Mouse (Mus musculus) midbrain, embryonic 13.5 days (tissue): ENCODE measurements at regions not wholly inside any gene's neighbourhood (a gene's known extent, or its start where the extent isn't known, plus 50 kb on each side); places are given as distances from the start of the nearest gene placed in this dataset.
"Not testable (repeated sequence)": the region's sequence is repeated elsewhere in the genome, so short reads cannot be mapped to it uniquely, and the experiment has no call there.

Source experiments
- ATAC-seq: fragments of 200-750 bp; cut with Nextera tagmentation; 2 replicates; pipeline ENCODE4 v1.8.0; 2017; ENCODE audit warnings: mild to moderate bottlenecking, moderate TSS enrichment, moderate library complexity
- H3K27ac ChIP-seq: fragments of 300-500 bp; sonication (generic); 2 replicates; pipeline ENCODE4 v1.5.1; 2015; ENCODE audit warnings: inconsistent platforms, mild to moderate bottlenecking, moderate library complexity
- H3K27me3 ChIP-seq: fragments of 300-500 bp; sonication (generic); 2 replicates; pipeline ENCODE4 v1.6.1; 2015; ENCODE audit warnings: mild to moderate bottlenecking, inconsistent platforms
- H3K36me3 ChIP-seq: fragments of 300-500 bp; sonication (generic); 2 replicates; pipeline ENCODE4 v1.6.1; 2015; ENCODE audit warnings: mild to moderate bottlenecking, inconsistent platforms
- H3K4me1 ChIP-seq: fragments of 300-500 bp; sonication (generic); replicated peaks from 2 replicates; pipeline ENCODE4 v1.6.1; 2015; ENCODE audit warnings: inconsistent platforms
- H3K4me2 ChIP-seq: fragments of 300-500 bp; sonication (generic); replicated peaks from 2 replicates; pipeline ENCODE4 v1.6.1; 2015; ENCODE audit warnings: moderate library complexity, mild to moderate bottlenecking, inconsistent platforms
- H3K4me3 ChIP-seq: fragments of 300-500 bp; sonication (generic); replicated peaks from 2 replicates; pipeline ENCODE4 v1.5.1; 2015; ENCODE audit warnings: mild to moderate bottlenecking, inconsistent platforms
- H3K9ac ChIP-seq: fragments of 300-500 bp; sonication (generic); replicated peaks from 2 replicates; pipeline ENCODE4 v1.6.1; 2015; ENCODE audit warnings: mild to moderate bottlenecking, inconsistent platforms
- H3K9me3 ChIP-seq: fragments of 300-500 bp; sonication (generic); 2 replicates; pipeline ENCODE4 v1.6.1; 2016; ENCODE audit warnings: mild to moderate bottlenecking, inconsistent platforms
- WGBS: fragments of 180-500 bp; shearing (Covaris S2); methylation state at CpG from one replicate; pipeline ENCODE4 v1.1.7; 2015; 5-methylcytosine and 5-hydroxymethylcytosine counted together

DNA sequence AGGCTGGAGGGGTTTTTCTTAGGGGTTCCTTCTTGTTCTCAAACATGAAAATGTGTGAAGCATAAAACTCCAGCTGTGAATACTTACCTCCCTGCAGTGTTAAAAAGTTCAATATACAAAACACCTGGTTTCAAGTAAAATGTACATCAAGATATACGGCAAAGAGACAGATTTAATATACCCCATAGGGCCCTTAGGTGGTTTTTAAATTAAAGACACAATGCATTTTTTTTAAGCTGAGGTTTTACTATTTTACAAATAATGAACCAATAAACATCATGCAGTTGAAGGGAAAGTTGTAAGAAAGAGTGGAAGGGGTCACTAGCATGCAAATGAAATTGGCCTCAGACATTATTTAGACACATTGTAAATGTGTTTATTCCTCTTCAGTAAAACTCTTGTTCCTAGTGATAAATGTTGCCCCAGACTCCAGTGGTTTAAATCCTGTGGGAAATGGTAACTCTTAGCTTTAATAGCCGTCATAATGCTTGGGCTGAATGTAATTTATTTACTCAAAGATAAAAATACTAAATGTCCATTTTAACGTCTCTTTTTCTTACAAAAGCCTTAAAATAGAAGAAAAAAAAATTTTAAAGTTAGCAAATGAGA, 1337.9 kb downstream of the Efnb2 start:
- WGBS, result 47% methylated on average over 3 of the region's 3 CpGs
- Histone ChIP-seq H3K4me3 (no peak overlapping the region), H3K27me3 (no peaks in the 10 kb centered on the region), H3K9me3 (no peaks in the 10 kb centered on the region), H3K4me2 (no peak overlapping the region), H3K27ac (no peak overlapping the region), H3K9ac (no peak overlapping the region), H3K36me3 (no peaks in the 10 kb centered on the region), H3K4me1 (peaks cover 8% of the 10 kb centered on the region; the same call in 1 of the 2 replicates)
- no peak for ATAC-seq

DNA sequence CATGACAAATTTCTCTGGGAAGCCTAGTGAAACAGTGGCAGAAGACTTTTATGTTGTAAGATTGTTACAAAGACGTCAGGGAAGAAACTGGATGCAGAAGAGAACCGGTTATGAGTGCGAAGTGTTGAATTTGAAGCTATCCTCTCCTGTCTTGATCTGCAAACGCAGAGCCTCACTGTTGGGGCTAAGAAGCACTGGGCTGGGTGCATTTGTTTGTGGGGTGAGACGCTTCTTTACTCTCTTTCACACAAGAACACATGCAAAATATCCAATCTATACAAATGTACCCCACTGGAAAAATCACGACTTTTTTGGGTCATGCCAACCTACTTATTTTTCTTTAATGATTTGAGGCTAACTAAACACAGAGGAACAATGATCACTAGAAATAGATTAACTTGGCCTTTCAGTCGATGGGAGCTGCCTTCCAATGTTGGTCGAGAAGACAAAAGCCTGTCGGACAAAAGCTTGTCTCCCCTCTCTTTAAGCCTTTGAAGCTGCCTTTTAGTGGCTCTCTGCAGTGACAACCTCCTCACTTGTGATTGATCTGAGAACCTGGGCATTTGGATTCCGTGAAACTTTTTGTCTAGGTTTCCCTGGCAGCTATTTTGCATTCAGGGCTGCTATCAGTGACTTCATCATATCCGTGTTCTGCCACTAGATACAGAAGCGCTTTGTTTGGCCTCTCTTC, 1338.5 kb downstream of the Efnb2 start:
- no peak overlapping the region for H3K9ac ChIP-seq
- no peaks in the 10 kb centered on the region for H3K36me3 ChIP-seq
- H3K4me2 ChIP-seq, result no peak overlapping the region
- peak; percentile 73 for ATAC-seq
- H3K27me3 ChIP-seq, result no peaks in the 10 kb centered on the region
- no peaks in the 10 kb centered on the region for H3K9me3 ChIP-seq
- peaks cover 8% of the 10 kb centered on the region; the same call in 1 of the 2 replicates for H3K4me1 ChIP-seq
- WGBS, result 16% methylated on average over 12 of the region's 12 CpGs
- H3K27ac ChIP-seq, result no peak overlapping the region
- H3K4me3 ChIP-seq, result no peak overlapping the region

DNA sequence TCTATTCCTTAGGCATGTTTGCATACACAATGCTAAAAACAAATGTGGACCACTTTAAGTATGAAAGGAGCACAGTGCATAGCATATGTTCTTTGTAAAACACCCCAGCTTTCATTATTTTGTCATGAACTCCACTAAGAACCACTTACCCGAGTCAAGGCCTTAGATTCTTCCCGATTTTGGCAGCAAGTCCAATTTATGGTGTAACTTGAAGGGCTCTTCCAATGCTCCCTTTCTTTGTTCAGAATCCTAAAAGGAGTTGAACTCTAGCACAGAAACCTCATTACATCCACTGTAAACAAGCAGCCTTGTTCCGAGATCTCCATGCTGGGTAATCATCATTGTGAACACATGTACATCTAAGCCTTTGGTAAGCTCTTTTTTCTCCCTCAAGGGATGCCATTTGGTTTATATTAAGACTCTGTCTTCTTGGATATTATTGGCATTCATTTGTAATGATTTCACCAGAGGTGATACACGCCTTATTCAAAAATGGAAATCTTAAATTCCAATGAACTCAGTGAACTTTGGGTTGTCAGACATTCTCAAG, 1344.2 kb downstream of the Efnb2 start:
- no peak for ATAC-seq

DNA sequence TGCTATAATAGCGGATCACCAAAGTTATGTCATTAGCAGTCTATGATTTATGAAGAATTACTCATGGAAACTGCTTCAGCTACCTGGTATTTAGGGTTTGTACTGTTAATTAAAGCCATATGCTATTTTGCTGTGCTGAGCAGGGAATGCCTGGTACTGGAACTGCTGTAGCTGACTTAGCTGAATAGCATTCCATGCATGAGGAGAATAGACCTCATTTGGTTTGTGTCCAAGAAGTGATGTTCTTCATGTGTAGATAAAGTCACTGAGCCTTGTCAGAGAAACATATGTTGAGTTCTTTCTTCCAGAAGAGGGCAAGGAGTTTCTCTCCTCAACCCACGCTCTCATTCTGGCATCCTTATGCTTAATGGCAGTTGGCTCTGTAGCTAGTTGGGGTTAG, 1351.8 kb downstream of the Efnb2 start:
- Histone ChIP-seq H3K9me3 (no peaks in the 10 kb centered on the region), H3K9ac (no peak overlapping the region), H3K27ac (no peak overlapping the region), H3K27me3 (no peaks in the 10 kb centered on the region), H3K4me1 (no peaks in the 10 kb centered on the region), H3K36me3 (no peaks in the 10 kb centered on the region), H3K4me3 (no peak overlapping the region), H3K4me2 (no peak overlapping the region)
- ATAC-seq, result no peak
- WGBS, result 97% methylated on average over 2 of the region's 2 CpGs

More for the DNA sequence above, 1344.2 kb downstream of the Efnb2 start:
- Histone ChIP-seq H3K27me3 (no peaks in the 10 kb centered on the region), H3K4me2 (no peak overlapping the region), H3K9me3 (no peaks in the 10 kb centered on the region), H3K9ac (no peak overlapping the region), H3K27ac (no peak overlapping the region), H3K36me3 (no peaks in the 10 kb centered on the region), H3K4me1 (no peaks in the 10 kb centered on the region), H3K4me3 (no peak overlapping the region)
- WGBS, result 73% methylated on average over 4 of the region's 4 CpGs

DNA sequence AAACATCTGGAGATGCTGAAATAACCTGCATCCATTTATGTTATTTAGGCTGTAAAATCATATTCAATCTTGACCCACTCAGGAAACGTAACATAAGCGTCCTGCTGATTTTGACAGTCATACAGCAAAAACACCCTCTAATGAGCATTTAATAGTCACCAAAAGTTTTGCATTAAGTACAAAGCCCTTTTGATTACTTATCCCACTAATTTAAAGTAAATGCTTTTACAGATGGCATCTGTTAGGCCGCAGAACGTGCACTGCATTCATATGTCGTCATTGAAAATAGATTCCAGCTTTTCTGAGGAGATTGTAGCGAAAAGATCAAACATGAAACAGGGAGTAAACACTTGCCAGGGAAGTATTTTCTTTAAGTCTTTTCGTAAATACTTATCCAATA, 1371.7 kb downstream of the Efnb2 start:
- no peak overlapping the region for H3K9ac ChIP-seq
- no peaks in the 10 kb centered on the region for H3K27me3 ChIP-seq
- H3K36me3 ChIP-seq, result no peaks in the 10 kb centered on the region
- ATAC-seq, result no peak
- H3K4me2 ChIP-seq, result no peak overlapping the region
- no peaks in the 10 kb centered on the region for H3K4me1 ChIP-seq
- WGBS, result 69% methylated on average over 7 of the region's 7 CpGs
- H3K27ac ChIP-seq, result no peak overlapping the region
- H3K9me3 ChIP-seq, result no peaks in the 10 kb centered on the region
- no peak overlapping the region for H3K4me3 ChIP-seq

DNA sequence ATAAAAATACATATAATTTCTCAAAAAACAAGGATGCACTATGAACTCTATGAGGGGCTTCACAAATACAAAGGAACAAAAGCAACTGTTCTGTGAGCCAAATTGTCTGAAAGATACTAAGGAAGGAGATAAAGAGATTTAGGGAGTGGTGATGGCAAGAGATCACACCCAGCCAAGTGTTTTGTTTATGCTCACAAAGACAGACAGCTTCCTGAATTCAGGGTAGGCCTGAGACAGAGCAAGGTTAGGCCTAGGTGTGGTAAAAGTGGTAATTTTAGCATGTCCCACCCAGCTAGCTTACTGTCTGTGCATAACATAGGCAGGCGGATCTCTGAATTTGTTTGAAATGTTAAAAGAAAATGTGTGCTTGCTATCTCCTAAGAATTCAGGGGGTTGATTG, 1374.5 kb downstream of the Efnb2 start:
- H3K4me1 ChIP-seq, result no peaks in the 10 kb centered on the region
- H3K27ac ChIP-seq, result no peak overlapping the region
- 90% methylated on average over 1 of the region's 1 CpGs for WGBS
- no peaks in the 10 kb centered on the region for H3K27me3 ChIP-seq
- no peak overlapping the region for H3K4me3 ChIP-seq
- no peak overlapping the region for H3K9ac ChIP-seq
- no peaks in the 10 kb centered on the region for H3K36me3 ChIP-seq
- H3K9me3 ChIP-seq, result no peaks in the 10 kb centered on the region
- no peak for ATAC-seq
- H3K4me2 ChIP-seq, result no peak overlapping the region

DNA sequence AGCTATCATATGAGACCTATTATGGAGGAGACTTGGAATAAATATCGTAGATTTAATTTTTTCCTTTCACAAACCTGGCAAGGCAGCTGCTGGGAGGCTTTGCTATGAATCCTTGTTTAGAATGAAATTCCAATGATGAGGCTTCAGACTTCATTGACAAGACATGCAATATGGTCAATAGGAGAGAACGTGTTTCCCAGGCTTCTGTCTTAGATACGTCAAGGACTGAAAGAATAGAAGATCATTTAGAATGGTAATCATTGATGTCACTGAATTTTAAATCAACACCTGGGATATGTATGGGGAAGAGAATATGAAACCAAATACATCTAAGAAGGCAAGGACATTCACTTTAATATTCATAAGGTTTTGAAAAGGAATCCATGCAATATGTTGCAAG, 1393.6 kb downstream of the Efnb2 start:
- WGBS, result 53% methylated on average over 3 of the region's 3 CpGs
- no peaks in the 10 kb centered on the region for H3K9me3 ChIP-seq
- no peak overlapping the region for H3K4me3 ChIP-seq
- H3K4me2 ChIP-seq, result no peak overlapping the region
- no peak overlapping the region for H3K9ac ChIP-seq
- no peaks in the 10 kb centered on the region for H3K36me3 ChIP-seq
- H3K27me3 ChIP-seq, result no peaks in the 10 kb centered on the region
- H3K4me1 ChIP-seq, result no peaks in the 10 kb centered on the region
- ATAC-seq, result no peak
- no peak overlapping the region for H3K27ac ChIP-seq

DNA sequence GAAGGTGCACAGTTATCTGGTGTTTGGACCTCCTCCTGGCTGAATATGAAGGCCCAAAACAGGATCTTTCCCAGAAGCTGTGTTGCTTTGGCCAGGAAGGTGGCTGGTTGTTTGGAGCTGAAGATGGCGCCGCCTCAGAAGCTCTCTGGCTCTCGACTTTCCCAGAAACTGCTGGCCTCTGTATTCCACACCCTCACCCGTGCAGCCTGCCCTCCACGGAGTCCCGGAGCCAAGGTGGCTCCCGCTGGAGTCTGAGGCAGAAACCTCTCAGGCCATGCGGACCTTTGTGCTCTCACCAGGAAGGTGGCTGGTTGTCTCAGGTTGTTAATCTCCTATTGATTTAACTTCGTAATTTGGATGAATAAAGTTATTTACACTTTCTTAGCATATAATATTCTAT, 1406.7 kb downstream of the Efnb2 start:
- H3K9ac ChIP-seq, H3K4me3 ChIP-seq, H3K27ac ChIP-seq, H3K27me3 ChIP-seq, ATAC-seq, H3K36me3 ChIP-seq, H3K9me3 ChIP-seq, H3K4me1 ChIP-seq, H3K4me2 ChIP-seq: not testable (repeated sequence)
- WGBS, result 89% methylated on average over 9 of the region's 9 CpGs

DNA sequence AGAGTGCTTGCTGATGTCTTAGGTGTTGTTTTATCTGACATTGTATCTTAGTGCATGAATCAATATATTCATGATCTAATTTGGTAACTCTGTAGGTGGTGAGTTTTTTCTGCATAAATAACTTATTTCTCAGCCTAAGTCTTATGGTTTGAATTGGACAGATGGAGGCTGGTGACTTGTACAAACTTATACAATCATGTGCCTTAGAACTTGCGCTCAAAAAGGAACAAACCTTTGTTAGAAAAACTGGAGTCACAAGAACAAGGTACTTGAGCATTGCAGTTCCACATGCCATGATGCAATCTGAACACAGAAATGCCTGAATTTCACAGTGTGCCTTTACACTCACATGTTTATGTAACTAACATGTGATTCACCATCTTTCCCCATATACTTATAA, 1420.7 kb downstream of the Efnb2 start:
- Histone ChIP-seq H3K4me3 (no peak overlapping the region), H3K4me1 (no peaks in the 10 kb centered on the region), H3K9ac (no peak overlapping the region), H3K4me2 (no peak overlapping the region), H3K27me3 (no peaks in the 10 kb centered on the region), H3K9me3 (no peaks in the 10 kb centered on the region), H3K36me3 (no peaks in the 10 kb centered on the region), H3K27ac (no peak overlapping the region)
- no peak for ATAC-seq
- WGBS, result 93% methylated on average over 1 of the region's 1 CpGs

DNA sequence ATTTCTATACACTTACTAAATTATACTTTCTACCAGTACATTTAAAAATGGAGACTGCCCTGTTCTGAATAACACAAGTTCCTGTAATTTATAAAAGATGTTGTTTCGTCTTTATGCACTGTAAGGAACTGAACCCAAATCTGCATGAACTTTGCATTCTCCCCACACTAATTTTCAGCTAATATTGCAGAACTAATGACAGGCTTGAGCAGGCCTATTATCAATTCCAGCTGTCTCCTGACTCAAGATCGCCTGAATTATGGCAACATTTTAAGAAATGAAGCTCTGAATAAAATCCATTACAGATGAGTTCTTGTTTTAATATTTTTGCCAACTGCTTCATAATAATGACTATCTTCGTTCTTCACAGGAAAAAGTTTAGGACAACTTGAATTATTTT, 1427.0 kb downstream of the Efnb2 start:
- no peak overlapping the region for H3K9ac ChIP-seq
- H3K27ac ChIP-seq, result no peak overlapping the region
- H3K36me3 ChIP-seq, result no peaks in the 10 kb centered on the region
- H3K4me1 ChIP-seq, result no peaks in the 10 kb centered on the region
- no peaks in the 10 kb centered on the region for H3K9me3 ChIP-seq
- H3K4me3 ChIP-seq, result no peak overlapping the region
- 83% methylated on average over 3 of the region's 3 CpGs for WGBS
- no peaks in the 10 kb centered on the region for H3K27me3 ChIP-seq
- no peak for ATAC-seq
- H3K4me2 ChIP-seq, result no peak overlapping the region

DNA sequence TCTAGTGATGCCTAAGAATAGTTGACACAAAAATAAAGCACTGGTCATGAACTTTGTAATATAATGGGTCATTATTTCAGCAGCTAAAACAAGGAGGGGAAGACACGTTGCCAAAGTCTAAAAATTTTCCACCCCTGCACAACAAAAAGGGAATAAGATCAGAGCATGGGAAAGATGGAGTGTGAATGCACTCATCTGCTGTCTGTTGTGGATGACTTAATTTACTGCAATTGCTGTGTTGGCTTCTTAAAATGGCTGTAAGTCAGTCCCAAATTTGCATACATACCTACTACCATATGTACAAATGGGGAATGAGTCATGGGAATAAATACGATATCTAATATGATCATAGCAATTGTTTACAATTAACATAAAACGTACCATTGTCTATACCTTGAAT, 1441.7 kb downstream of the Efnb2 start:
- ATAC-seq, result no peak
- no peak overlapping the region for H3K9ac ChIP-seq
- H3K4me3 ChIP-seq, result no peak overlapping the region
- H3K4me2 ChIP-seq, result no peak overlapping the region
- no peaks in the 10 kb centered on the region for H3K9me3 ChIP-seq
- no peaks in the 10 kb centered on the region for H3K36me3 ChIP-seq
- WGBS, result 78% methylated on average over 3 of the region's 3 CpGs
- H3K27me3 ChIP-seq, result no peaks in the 10 kb centered on the region
- H3K27ac ChIP-seq, result no peak overlapping the region
- H3K4me1 ChIP-seq, result no peaks in the 10 kb centered on the region

DNA sequence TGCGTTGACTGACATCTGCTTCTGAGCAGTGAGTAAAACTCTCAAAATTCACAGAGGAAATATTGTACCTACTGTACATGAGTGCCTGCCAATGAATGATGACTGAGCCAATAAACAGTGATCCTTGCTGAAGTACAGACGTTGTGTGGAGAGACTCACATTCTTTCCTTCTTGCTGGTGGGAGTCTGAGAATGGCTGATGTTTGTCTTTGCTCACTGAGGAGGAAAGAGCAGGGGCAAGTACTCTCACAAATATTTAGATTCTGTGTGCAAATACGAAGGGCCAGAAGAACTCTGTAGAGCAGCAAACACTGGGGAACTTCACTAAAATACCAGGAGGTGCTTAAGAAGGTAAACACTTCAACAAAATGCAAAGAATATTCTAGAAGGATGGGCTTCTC, 1453.9 kb downstream of the Efnb2 start:
- H3K27me3 ChIP-seq, result no peaks in the 10 kb centered on the region
- WGBS, result 54% methylated on average over 3 of the region's 3 CpGs
- H3K27ac ChIP-seq, result no peak overlapping the region
- no peaks in the 10 kb centered on the region for H3K4me1 ChIP-seq
- H3K36me3 ChIP-seq, result no peaks in the 10 kb centered on the region
- no peak overlapping the region for H3K4me3 ChIP-seq
- no peak overlapping the region for H3K4me2 ChIP-seq
- ATAC-seq, result no peak
- no peaks in the 10 kb centered on the region for H3K9me3 ChIP-seq
- H3K9ac ChIP-seq, result no peak overlapping the region

DNA sequence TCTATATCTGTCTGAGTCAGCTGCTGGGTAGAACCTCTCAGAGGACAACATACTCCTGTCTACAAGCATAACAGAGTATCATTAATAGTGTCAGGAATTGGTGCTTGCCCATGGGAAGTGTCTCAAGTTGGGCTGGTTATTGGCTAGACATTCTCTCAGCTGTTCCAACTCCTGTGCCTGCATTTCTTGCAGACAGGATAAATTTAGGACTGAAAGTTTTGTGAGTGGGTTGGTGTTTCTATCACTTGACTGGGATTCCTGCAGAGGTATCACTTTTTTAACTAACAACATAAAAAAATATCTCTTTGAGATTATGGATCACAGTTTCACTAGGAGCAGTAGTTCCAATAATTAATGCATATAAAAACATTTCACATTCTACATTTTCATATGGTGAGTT, 1454.4 kb downstream of the Efnb2 start:
- H3K4me2 ChIP-seq, result no peak overlapping the region
- no peaks in the 10 kb centered on the region for H3K9me3 ChIP-seq
- H3K27me3 ChIP-seq, result no peaks in the 10 kb centered on the region
- H3K36me3 ChIP-seq, result no peaks in the 10 kb centered on the region
- no peaks in the 10 kb centered on the region for H3K4me1 ChIP-seq
- no peak for ATAC-seq
- H3K9ac ChIP-seq, result no peak overlapping the region
- no peak overlapping the region for H3K4me3 ChIP-seq
- H3K27ac ChIP-seq, result no peak overlapping the region
